Mouse (Mus musculus): ENCODE measurements at regions not wholly inside any gene's neighbourhood (a gene's known extent, or its start where the extent isn't known, plus 50 kb on each side); places are given as distances from the start of the nearest gene placed in this dataset.
"Not testable (repeated sequence)": the region's sequence is repeated elsewhere in the genome, so short reads cannot be mapped to it uniquely, and the experiment has no call there.

GRCm38 (mm10) chr17:16571403-16571802 lies 492.5 kb upstream of the Zfp960 start:
- DNase-seq: no peak

- no peak for DNase-seq
These were observed 475.1 kb upstream of the Zfp960 start for GRCm38 (mm10) chr17:16588791-16589190.

- DNase-seq: no peak
These were observed 464.2 kb upstream of the Zfp960 start for GRCm38 (mm10) chr17:16599671-16600070.

GRCm38 (mm10) chr17:16612405-16612979 lies 451.4 kb upstream of the Zfp960 start:
- no peak for DNase-seq

- DNase-seq: no peak
These were observed 441.9 kb upstream of the Zfp960 start for GRCm38 (mm10) chr17:16621931-16622556.

- no peak for DNase-seq
These were observed 434.1 kb upstream of the Zfp960 start for GRCm38 (mm10) chr17:16629854-16630253.

GRCm38 (mm10) chr17:16633426-16633825 lies 430.5 kb upstream of the Zfp960 start:
- DNase-seq: no peak

GRCm38 (mm10) chr17:16637463-16637862 lies 426.4 kb upstream of the Zfp960 start:
- DNase-seq: no peak

- no peak for DNase-seq
These were observed 416.0 kb upstream of the Zfp960 start for GRCm38 (mm10) chr17:16647942-16648341.

GRCm38 (mm10) chr17:16665253-16665652 lies 398.7 kb upstream of the Zfp960 start:
- peak in 1 of 2 experiments; percentile 3 for DNase-seq

GRCm38 (mm10) chr17:16667606-16668005 lies 396.3 kb upstream of the Zfp960 start:
- no peak for DNase-seq

- no peak for DNase-seq
These were observed 359.7 kb upstream of the Zfp960 start for GRCm38 (mm10) chr17:16704199-16704598.

GRCm38 (mm10) chr17:16705890-16706289 lies 358.0 kb upstream of the Zfp960 start:
- no peak for DNase-seq

- DNase-seq: no peak
These were observed 337.0 kb upstream of the Zfp960 start for GRCm38 (mm10) chr17:16726904-16727303.

- DNase-seq: no peak
These were observed 310.8 kb upstream of the Zfp960 start for GRCm38 (mm10) chr17:16753090-16753489.

- DNase-seq: not testable (repeated sequence)
These were observed 293.3 kb upstream of the Zfp960 start for GRCm38 (mm10) chr17:16770587-16770986.

GRCm38 (mm10) chr17:16798316-16798715 lies 265.6 kb upstream of the Zfp960 start:
- DNase-seq: no peak

- no peak for DNase-seq
These were observed 258.9 kb upstream of the Zfp960 start for GRCm38 (mm10) chr17:16804986-16805385.

GRCm38 (mm10) chr17:16818421-16818820 lies 245.5 kb upstream of the Zfp960 start:
- DNase-seq: no peak

- DNase-seq: no peak
These were observed 242.2 kb upstream of the Zfp960 start for GRCm38 (mm10) chr17:16821716-16822115.

- no peak for DNase-seq
These were observed 224.8 kb upstream of the Zfp960 start for GRCm38 (mm10) chr17:16839152-16839551.

- DNase-seq: no peak
These were observed 203.1 kb upstream of the Zfp960 start for GRCm38 (mm10) chr17:16860771-16861170.

GRCm38 (mm10) chr17:16900791-16901190 lies 163.1 kb upstream of the Zfp960 start:
- DNase-seq: peak; percentile 18 to 45

GRCm38 (mm10) chr17:16918191-16918590 lies 145.7 kb upstream of the Zfp960 start:
- DNase-seq: no peak

GRCm38 (mm10) chr17:16926200-16926599 lies 137.7 kb upstream of the Zfp960 start:
- DNase-seq: no peak
